Mouse (Mus musculus) thymus, adult 2 months (tissue): ENCODE measurements around the gene Zfp213. TPM values are rescaled to one million over a fixed set of nuclear protein-coding genes. Genes with fewer than 3 reads are reported as not detected.
A peak's percentile ranks its signal among the peaks of the same experiment; 100 is the strongest.

Experiments
- DNase-seq: peaks from one replicate; pipeline ENCODE4 v3.0.0; 2021
- H3K27ac ChIP-seq: fragments of 200-500 bp; 2 replicates; pipeline ENCODE4 v1.5.1; 2012; ENCODE audit warnings: low read length, control low read depth; ENCODE audit not compliant: control insufficient read depth, insufficient read depth
- H3K27me3 ChIP-seq: fragments of 200-500 bp; 2 replicates; pipeline ENCODE4 v1.6.1; 2012; ENCODE audit warnings: mild to moderate bottlenecking, low read length, moderate library complexity, mixed read lengths; ENCODE audit not compliant: control insufficient read depth, insufficient read depth
- H3K36me3 ChIP-seq: fragments of 200-500 bp; 2 replicates; pipeline ENCODE4 v1.6.1; 2012; ENCODE audit warnings: mild to moderate bottlenecking, low read length, moderate library complexity; ENCODE audit not compliant: control insufficient read depth, insufficient read depth
- H3K4me1 ChIP-seq: fragments of 200-500 bp; replicated peaks from 2 replicates; pipeline ENCODE4 v1.6.1; 2012; ENCODE audit warnings: low read length; ENCODE audit not compliant: control insufficient read depth, insufficient read depth
- H3K4me3 ChIP-seq: fragments of 200-500 bp; 2 replicates; pipeline ENCODE4 v1.5.1; 2012; ENCODE audit warnings: mild to moderate bottlenecking, low read length, control low read depth, moderate library complexity; ENCODE audit not compliant: control insufficient read depth, insufficient read depth
- CTCF ChIP-seq: fragments of 200-500 bp; IDR thresholded peaks from 2 replicates; pipeline ENCODE4 v1.5.1; 2012; ENCODE audit warnings: mild to moderate bottlenecking, control low read depth, low read length, moderate library complexity, borderline replicate concordance; ENCODE audit not compliant: control insufficient read depth, poor library complexity, insufficient read depth; ENCODE audit errors: extremely low read depth
- POLR2A ChIP-seq: fragments of 200-500 bp; IDR thresholded peaks from 2 replicates; pipeline ENCODE4 v1.6.1; 2012; ENCODE audit warnings: mild to moderate bottlenecking, low read length, control low read depth, moderate library complexity; ENCODE audit not compliant: control insufficient read depth, poor library complexity, insufficient read depth; ENCODE audit errors: extremely low read depth
- WGBS: fragments of 180-500 bp; shearing (Covaris S2); methylation state at CpG from one replicate; pipeline ENCODE4 v1.1.7; 2018; 5-methylcytosine and 5-hydroxymethylcytosine counted together
- polyA plus RNA-seq: library from polyadenylated mRNA; depleted of rRNA; stranded (reverse); fragments of >200 nt; gene quantifications from 2 replicates; pipeline ENCODE4 v1.2.3, GENCODE M21; 2012

The Zfp213 gene
- polyA plus RNA-seq, 1 experiment, result 24.4 TPM

DNA sequence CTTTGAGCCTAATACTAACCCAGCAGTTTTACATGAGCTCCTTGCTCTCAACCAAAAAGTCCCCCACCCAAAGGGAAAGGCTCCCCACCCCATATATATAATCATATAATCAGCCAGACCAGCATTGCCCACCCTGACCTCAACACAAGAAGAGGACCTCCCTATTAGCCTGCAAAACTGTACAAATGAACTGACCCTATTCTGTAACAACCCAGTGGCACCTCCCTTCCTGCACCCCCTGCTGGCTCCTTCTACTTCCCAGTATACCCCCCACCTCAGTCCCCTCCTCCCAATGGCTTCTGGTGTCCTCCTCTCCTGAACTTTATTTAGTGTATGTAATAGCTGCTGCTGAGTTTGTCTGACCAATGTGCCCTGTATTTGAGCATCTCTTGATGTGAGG is 12.6 kb downstream of the Zfp213 start:
- H3K36me3 ChIP-seq, result no peaks in the 10 kb centered on the region; the same call in 1 of the 2 replicates
- DNase-seq, result no peak
- peak overlapping the region; percentile 31; the same call in 1 of the 2 replicates for H3K27ac ChIP-seq
- H3K4me1 ChIP-seq, result peaks cover 23% of the 10 kb centered on the region
- no peaks in the 10 kb centered on the region for H3K27me3 ChIP-seq
- no peak for TF ChIP-seq POLR2A
- no peak overlapping the region for H3K4me3 ChIP-seq

GRCm38 (mm10) chr17:23550856-23551255 is 13.2 kb downstream of the Zfp213 start:
- peaks cover 23% of the 10 kb centered on the region for H3K4me1 ChIP-seq
- no peaks in the 10 kb centered on the region for H3K27me3 ChIP-seq
- WGBS, result 2% methylated on average over 15 of the region's 15 CpGs
- DNase-seq, result no peak
- H3K27ac ChIP-seq, result peak overlapping the region; percentile 37; the same call in 1 of the 2 replicates
- H3K4me3 ChIP-seq, result peak overlapping the region; percentile 98
- no peaks in the 10 kb centered on the region for H3K36me3 ChIP-seq
- no peak for TF ChIP-seq CTCF
- no peak for TF ChIP-seq POLR2A

GRCm38 (mm10) chr17:23550188-23550791 is 13.7 kb downstream of the Zfp213 start:
- Histone ChIP-seq H3K36me3 (no peaks in the 10 kb centered on the region), H3K4me3 (peak overlapping the region; percentile 98), H3K4me1 (peaks cover 18% of the 10 kb centered on the region), H3K27ac (peak overlapping the region; percentile 37; the same call in 1 of the 2 replicates), H3K27me3 (no peaks in the 10 kb centered on the region)
- peak; percentile 86 for DNase-seq
- TF ChIP-seq POLR2A, result no peak
- no peak for TF ChIP-seq CTCF
- 2% methylated on average over 22 of the region's 22 CpGs for WGBS

- Histone ChIP-seq H3K27me3 (no peaks in the 10 kb centered on the region), H3K27ac (no peak overlapping the region), H3K4me3 (no peak overlapping the region), H3K36me3 (no peaks in the 10 kb centered on the region), H3K4me1 (peaks cover 16% of the 10 kb centered on the region)
- DNase-seq, result no peak
- 8% methylated on average over 9 of the region's 9 CpGs for WGBS
- TF ChIP-seq CTCF, result no peak
- no peak for TF ChIP-seq POLR2A
Observed at GRCm38 (mm10) chr17:23549441-23549840, 14.6 kb downstream of the Zfp213 start.

DNA sequence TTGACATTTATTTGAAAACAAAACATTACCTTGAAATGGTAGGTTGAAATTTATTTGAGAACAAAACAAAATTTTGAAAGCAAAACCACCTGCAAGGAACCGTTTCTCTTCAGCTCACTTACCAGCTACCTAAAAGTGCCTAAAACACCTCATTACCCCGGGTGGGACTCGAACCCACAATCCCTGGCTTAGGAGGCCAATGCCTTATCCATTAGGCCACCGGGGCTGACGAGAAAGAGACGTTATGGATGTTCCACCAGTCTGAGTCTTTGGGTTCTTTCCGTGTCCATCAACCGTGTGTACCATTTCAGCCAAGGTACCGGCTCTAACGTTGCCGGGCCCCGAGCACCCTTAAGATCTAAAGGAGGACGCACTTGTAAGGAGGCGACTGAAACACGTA is 15.4 kb downstream of the Zfp213 start:
- H3K27me3 ChIP-seq, result no peaks in the 10 kb centered on the region
- TF ChIP-seq CTCF (no peak), POLR2A (no peak)
- H3K4me3 ChIP-seq, result peak overlapping the region; percentile 32
- WGBS, result under 1% methylated on average over 15 of the region's 15 CpGs
- peak; percentile 82 for DNase-seq
- no peaks in the 10 kb centered on the region for H3K36me3 ChIP-seq
- H3K27ac ChIP-seq, result no peak overlapping the region
- H3K4me1 ChIP-seq, result peaks cover 16% of the 10 kb centered on the region

- no peak overlapping the region for H3K4me3 ChIP-seq
- no peak for DNase-seq
- H3K36me3 ChIP-seq, result no peaks in the 10 kb centered on the region
- no peak overlapping the region for H3K27ac ChIP-seq
- no peak for TF ChIP-seq POLR2A
- TF ChIP-seq CTCF, result no peak
- H3K27me3 ChIP-seq, result no peaks in the 10 kb centered on the region
- H3K4me1 ChIP-seq, result peaks cover 16% of the 10 kb centered on the region
- WGBS, result 79% methylated on average over 11 of the region's 11 CpGs
Observed at GRCm38 (mm10) chr17:23547681-23548443, 16.2 kb downstream of the Zfp213 start.
